Comparison of ENCODE assay signal across 21 mouse cellular contexts in the genomic region with DNA sequence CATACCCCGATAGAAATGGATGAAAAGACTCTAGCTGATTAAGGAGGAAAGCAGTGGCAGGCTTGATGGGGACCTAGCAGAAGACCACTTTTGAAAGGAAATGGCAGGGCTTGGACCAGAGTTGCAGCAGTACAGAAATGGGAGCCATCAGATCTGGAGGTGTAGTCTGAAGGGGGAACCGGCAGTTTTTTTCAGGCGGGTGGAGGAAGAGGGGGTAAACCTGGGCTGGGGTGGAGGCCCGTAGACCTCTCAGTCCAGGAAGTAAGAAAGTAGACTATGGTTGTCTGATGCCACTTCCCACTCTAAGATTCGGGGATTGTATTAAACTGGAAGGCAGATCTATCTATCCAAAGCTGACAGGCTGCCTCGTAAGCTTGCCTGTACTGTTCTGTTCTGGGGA. TPM values are rescaled to one million over a fixed set of nuclear protein-coding genes. Genes with fewer than 3 reads are reported as not detected.
DNase-seq lines count a peak whose midpoint lies in the region; ATAC-seq and TF ChIP-seq lines count a peak whose summit lies in the region.
"Had no signal": no experiment of that assay in that cellular context is flagged by ENCODE, and none has a peak within 500 bp of the region (broad histone marks: within the 10 kb centered on the region; RNA-seq: fewer than 3 reads in every experiment).

No protein-coding gene starts in this region.

- H3K4me1 ChIP-seq in lung, embryonic 14.5 days (ENCODE audit: insufficient read depth): peaks cover 36% of the 10 kb centered on the region
- peaks cover 37% of the 10 kb centered on the region for H3K4me1 ChIP-seq in lung, postnatal 0 days (ENCODE audit: insufficient read depth, low read depth, low read length)
- peaks cover 8% of the 10 kb centered on the region for H3K4me1 ChIP-seq in testis, adult 2 months (ENCODE audit: control insufficient read depth, insufficient read depth, low read length)

- TF ChIP-seq CTCF in gastrocnemius, adult 2 months (IDR thresholded peaks at IDR 0.05): no peak
- TF ChIP-seq CTCF in lung, embryonic 14.5 days (IDR thresholded peaks at IDR 0.05; ENCODE audit: low read depth): no peak
- TF ChIP-seq CTCF in lung, postnatal 0 days (IDR thresholded peaks at IDR 0.05): no peak
- TF ChIP-seq CTCF in testis, adult 2 months (IDR thresholded peaks at IDR 0.05; ENCODE audit: control insufficient read depth, insufficient read depth, insufficient replicate concordance, low read depth, low read length): no peak

- H3K27me3 ChIP-seq in lung, embryonic 14.5 days (ENCODE audit: insufficient read depth, low read length): no peaks in the 10 kb centered on the region
- H3K27me3 ChIP-seq in lung, postnatal 0 days (replicated peaks; ENCODE audit: insufficient read depth, low read length): no peaks in the 10 kb centered on the region
- H3K27me3 ChIP-seq in testis, adult 2 months (ENCODE audit: control insufficient read depth, insufficient read depth, low read length): no peaks in the 10 kb centered on the region
- H3K27me3 ChIP-seq: limb, embryonic 15.5 days; neural tube, embryonic 15.5 days; stomach, embryonic 15.5 days had no signal

- no peak for TF ChIP-seq POLR2A in testis, adult 2 months (IDR thresholded peaks at IDR 0.05; ENCODE audit: control insufficient read depth, low read depth, low read length)

- intact Hi-C loops in gastrocnemius, adult 2 months (cut with DNase I): no loop called here

- TF ChIP-seq EP300 in lung, postnatal 0 days (IDR thresholded peaks at IDR 0.05): no peak

- H3K9me3 ChIP-seq in lung, embryonic 14.5 days (ENCODE audit: low read depth, low read length): no peaks in the 10 kb centered on the region
- H3K9me3 ChIP-seq in lung, postnatal 0 days (ENCODE audit: low read length): no peaks in the 10 kb centered on the region
- H3K9me3 ChIP-seq: limb, embryonic 15.5 days; neural tube, embryonic 15.5 days; stomach, embryonic 15.5 days had no signal

- peak overlapping the region; percentile 56 for H3K27ac ChIP-seq in gastrocnemius, adult 2 months
- peak overlapping the region; percentile 76 for H3K27ac ChIP-seq in lung, embryonic 14.5 days (ENCODE audit: low read depth)
- H3K27ac ChIP-seq in lung, postnatal 0 days (ENCODE audit: low read length): no peak overlapping the region
- peak overlapping the region; percentile 5; the same call in 1 of the 2 replicates for H3K27ac ChIP-seq in testis, adult 2 months (ENCODE audit: control insufficient read depth, insufficient read depth, low read depth, low read length)
- H3K27ac ChIP-seq: limb, embryonic 15.5 days; neural tube, embryonic 15.5 days; stomach, embryonic 15.5 days had no signal

- WGBS in lung, embryonic 14.5 days: 46% methylated on average over 6 of the region's 6 CpGs
- 44% methylated on average over 6 of the region's 6 CpGs for WGBS in lung, postnatal 0 days

- H3K9ac ChIP-seq in lung, embryonic 14.5 days: no peak overlapping the region
- H3K9ac ChIP-seq in lung, postnatal 0 days (replicated peaks; ENCODE audit: low read depth): no peak overlapping the region
- H3K9ac ChIP-seq: limb, embryonic 15.5 days; neural tube, embryonic 15.5 days; stomach, embryonic 15.5 days had no signal

- ATAC-seq in lung, embryonic 14.5 days (ENCODE audit: insufficient read depth): no peak
- ATAC-seq in lung, postnatal 0 days: no peak
- ATAC-seq: hindbrain, embryonic 16.5 days had no signal

- H3K36me3 ChIP-seq in lung, embryonic 14.5 days (ENCODE audit: insufficient read depth): peaks cover 9% of the 10 kb centered on the region
- H3K36me3 ChIP-seq in lung, postnatal 0 days (ENCODE audit: insufficient read depth, low read length): peaks cover 8% of the 10 kb centered on the region; the same call in 1 of the 2 replicates
- H3K36me3 ChIP-seq in testis, adult 2 months (ENCODE audit: control insufficient read depth, insufficient read depth, low read length): no peaks in the 10 kb centered on the region
- H3K36me3 ChIP-seq: limb, embryonic 15.5 days; stomach, embryonic 15.5 days had no signal

- H3K4me2 ChIP-seq in lung, embryonic 14.5 days: no peak overlapping the region
- no peak overlapping the region for H3K4me2 ChIP-seq in lung, postnatal 0 days (replicated peaks; ENCODE audit: low read depth, low read length)
- H3K4me2 ChIP-seq: limb, embryonic 15.5 days; neural tube, embryonic 15.5 days; stomach, embryonic 15.5 days had no signal

- no peak overlapping the region for H3K4me3 ChIP-seq in gastrocnemius, adult 2 months
- H3K4me3 ChIP-seq in lung, embryonic 14.5 days (ENCODE audit: low read depth, low read length): no peak overlapping the region
- H3K4me3 ChIP-seq in lung, postnatal 0 days (ENCODE audit: low read depth, low read length): no peak overlapping the region
- no peak overlapping the region for H3K4me3 ChIP-seq in testis, adult 2 months (ENCODE audit: control insufficient read depth, low read depth, low read length)
- H3K4me3 ChIP-seq: erythroblast, embryonic 14.5 days; limb, embryonic 15.5 days; neural tube, embryonic 15.5 days; stomach, embryonic 15.5 days had no signal

- DNase-seq in gastrocnemius, adult 2 months: no peak
- DNase-seq in gastrocnemius, adult 18-20 months (ENCODE audit: low spot score): no peak
- DNase-seq in lung, embryonic 14.5 days: no peak
- DNase-seq in lung, postnatal 0 days (ENCODE audit: low spot score): no peak
- no peak for DNase-seq in testis, postnatal 10 days (ENCODE audit: low spot score)
- DNase-seq in naive thymus-derived CD4-positive, alpha-beta T cell, adult 2 months (ENCODE audit: low read depth): peak; percentile 49
- DNase-seq in embryo, embryonic 9.5 days (ENCODE audit: extremely low spot score): no peak
- DNase-seq: adrenal gland, adult 8-10 months; cerebellum, adult 11 months; cerebellum, postnatal 14 days; gastrocnemius, postnatal 10 days; heart, adult 18-20 months; kidney, adult 11 months; lung, adult 18-20 months had no signal

RNA-seq across cellular contexts. Expression of gene Nuak2, which starts 21.0 kb away (rescaled TPM):
- under 1 TPM; 0.38 to 0.98 TPM for total RNA-seq in gastrocnemius, adult 2 months (2021)
- 1 to 10 TPM in 1 of 2 experiments, under 1 TPM in 1; 0.87 to 1.1 TPM for total RNA-seq in gastrocnemius, adult 18-20 months (2021)
- polyA plus RNA-seq in lung, embryonic 14.5 days (2014; fragmentation: Nextera tagmentation; extraction: Ambion mirVana): 13.5 and 15.4 TPM in 2 replicates
- polyA plus RNA-seq in lung, postnatal 0 days (2015; fragmentation: Nextera tagmentation; extraction: Ambion mirVana): 11.9 and 12.1 TPM in 2 replicates
- 3.1 and 4.7 TPM in 2 replicates for polyA plus RNA-seq in testis, adult 2 months (2012; rRNA removed)
- polyA plus RNA-seq: erythroblast, embryonic 14.5 days had no signal

RNA-seq across cellular contexts. Expression of gene Klhdc8a, which starts 38.5 kb away (rescaled TPM):
- under 1 TPM; 0.13 to 0.31 TPM for total RNA-seq in gastrocnemius, adult 2 months (2021)
- total RNA-seq in gastrocnemius, adult 18-20 months (2021): under 1 TPM; 0.27 to 0.36 TPM
- polyA plus RNA-seq in lung, embryonic 14.5 days (2014; fragmentation: Nextera tagmentation; extraction: Ambion mirVana): 0.46 and 0.54 TPM in 2 replicates
- polyA plus RNA-seq in lung, postnatal 0 days (2015; fragmentation: Nextera tagmentation; extraction: Ambion mirVana): 4.1 and 4.4 TPM in 2 replicates
- polyA plus RNA-seq in testis, adult 2 months (2012; rRNA removed): 0.69 and 0.70 TPM in 2 replicates
- total RNA-seq: megakaryocyte, adult 5-6 weeks had no signal
- polyA plus RNA-seq: erythroblast, embryonic 14.5 days had no signal

RNA-seq across cellular contexts. Expression of gene Tmcc2, which starts 54.2 kb away (rescaled TPM):
- total RNA-seq in gastrocnemius, adult 2 months (2021): 10 to 100 TPM; 29.4 to 40.8 TPM
- total RNA-seq in gastrocnemius, adult 18-20 months (2021): 10 to 100 TPM; 36.8 to 41.5 TPM
- 8.2 and 10.3 TPM in 2 replicates for polyA plus RNA-seq in lung, embryonic 14.5 days (2014; fragmentation: Nextera tagmentation; extraction: Ambion mirVana)
- polyA plus RNA-seq in lung, postnatal 0 days (2015; fragmentation: Nextera tagmentation; extraction: Ambion mirVana): 28.8 and 37.2 TPM in 2 replicates
- 1.7 and 1.8 TPM in 2 replicates for polyA plus RNA-seq in testis, adult 2 months (2012; rRNA removed)
